Mouse (Mus musculus) thymus, adult 2 months (tissue): ENCODE measurements around the gene Pcdh10.

Experiments used
- CTCF ChIP-seq: fragments of 200-500 bp; IDR thresholded peaks from 2 replicates; pipeline ENCODE4 v1.5.1; 2012; ENCODE audit warnings: mild to moderate bottlenecking, control low read depth, low read length, moderate library complexity, borderline replicate concordance; ENCODE audit not compliant: control insufficient read depth, poor library complexity, insufficient read depth; ENCODE audit errors: extremely low read depth
- POLR2A ChIP-seq: fragments of 200-500 bp; IDR thresholded peaks from 2 replicates; pipeline ENCODE4 v1.6.1; 2012; ENCODE audit warnings: mild to moderate bottlenecking, low read length, control low read depth, moderate library complexity; ENCODE audit not compliant: control insufficient read depth, poor library complexity, insufficient read depth; ENCODE audit errors: extremely low read depth

DNA sequence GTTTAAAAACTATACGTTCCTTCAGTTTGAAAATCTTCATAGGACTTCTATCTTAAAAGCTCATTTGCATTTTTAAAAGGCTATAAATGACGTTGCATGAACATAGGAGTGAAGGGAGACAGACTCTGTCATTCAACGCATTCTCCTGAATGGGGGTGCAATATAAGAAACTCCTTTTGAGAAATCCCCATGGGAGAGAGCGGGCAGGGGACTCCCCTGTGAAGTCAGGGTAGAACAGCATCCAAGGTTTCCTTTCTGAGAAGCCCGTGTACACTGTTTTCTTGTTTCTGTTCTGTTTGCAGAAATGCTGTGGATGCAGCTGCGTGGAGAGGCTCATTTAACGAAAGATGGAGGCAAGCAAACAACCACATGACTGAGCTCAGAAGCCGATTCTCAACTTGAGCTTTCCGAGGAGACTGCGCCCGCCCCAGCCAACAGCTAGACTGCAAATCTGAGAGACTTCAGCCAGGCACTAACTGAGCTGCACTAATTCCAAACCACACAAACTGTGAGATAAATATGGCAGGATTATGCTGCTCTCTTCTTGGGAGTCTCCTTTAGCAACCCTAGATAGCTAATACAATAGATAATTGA, 54.1 kb downstream of the Pcdh10 start:
- no peak for TF ChIP-seq POLR2A
- no peak for TF ChIP-seq CTCF
